Mouse (Mus musculus): Measurements from ENCODE around the gene Ets1.

Gene Ets1

GRCm38 (mm10) chr9:32635627-32636385, at the start of gene Ets1:
Gene Ets1 (plus strand): TSS chr9:32636221.
- DNase-seq = peak; percentile 52

GRCm38 (mm10) chr9:32589900-32590299, 46.1 kb upstream of the Ets1 start:
- peak; percentile 87 for DNase-seq

- DNase-seq = no peak
These were observed 45.5 kb upstream of the Ets1 start for GRCm38 (mm10) chr9:32590571-32590970.

- peak; percentile 89 for DNase-seq
These were observed 44.1 kb upstream of the Ets1 start for GRCm38 (mm10) chr9:32591732-32592582.

GRCm38 (mm10) chr9:32592583-32592890, 43.5 kb upstream of the Ets1 start:
- no peak for DNase-seq

GRCm38 (mm10) chr9:32593816-32594215, 42.2 kb upstream of the Ets1 start:
- DNase-seq = no peak

GRCm38 (mm10) chr9:32594346-32594745, 41.7 kb upstream of the Ets1 start:
- DNase-seq = no peak

- peak; percentile 27 for DNase-seq
These were observed 40.8 kb upstream of the Ets1 start for GRCm38 (mm10) chr9:32595076-32595820.

- no peak for DNase-seq
These were observed 39.7 kb upstream of the Ets1 start for GRCm38 (mm10) chr9:32596366-32596765.

- DNase-seq = no peak
These were observed 34.1 kb upstream of the Ets1 start for GRCm38 (mm10) chr9:32601953-32602352.

GRCm38 (mm10) chr9:32603097-32603496, 32.9 kb upstream of the Ets1 start:
- peak; percentile 22 for DNase-seq

GRCm38 (mm10) chr9:32607218-32607617, 28.8 kb upstream of the Ets1 start:
- no peak for DNase-seq

GRCm38 (mm10) chr9:32608831-32609610, 27.0 kb upstream of the Ets1 start:
- DNase-seq = no peak

- DNase-seq = no peak
These were observed 25.8 kb upstream of the Ets1 start for GRCm38 (mm10) chr9:32610218-32610617.

- DNase-seq = peak; percentile 76
These were observed 25.4 kb upstream of the Ets1 start for GRCm38 (mm10) chr9:32610631-32611030.

GRCm38 (mm10) chr9:32611340-32611739, 24.7 kb upstream of the Ets1 start:
- DNase-seq = no peak

GRCm38 (mm10) chr9:32612426-32612825, 23.6 kb upstream of the Ets1 start:
- DNase-seq = no peak

GRCm38 (mm10) chr9:32612861-32613421, 23.1 kb upstream of the Ets1 start:
- DNase-seq = no peak

- no peak for DNase-seq
These were observed 21.8 kb upstream of the Ets1 start for GRCm38 (mm10) chr9:32614191-32614590.

GRCm38 (mm10) chr9:32615461-32615860, 20.6 kb upstream of the Ets1 start:
- DNase-seq = no peak

- no peak for DNase-seq
These were observed 20.0 kb upstream of the Ets1 start for GRCm38 (mm10) chr9:32615986-32616385.

Measured in kidney, adult 9 months (tissue).